Mouse (Mus musculus): ENCODE results near the gene Chst4. TPM values are rescaled to one million over a fixed set of nuclear protein-coding genes. Genes with fewer than 3 reads are reported as not detected.
"Not testable (repeated sequence)": the region's sequence is repeated elsewhere in the genome, so short reads cannot be mapped to it uniquely, and the experiment has no call there.

Chst4 gene
- under 1 TPM; 0.17 to 0.32 TPM for total RNA-seq (2021)

DNA sequence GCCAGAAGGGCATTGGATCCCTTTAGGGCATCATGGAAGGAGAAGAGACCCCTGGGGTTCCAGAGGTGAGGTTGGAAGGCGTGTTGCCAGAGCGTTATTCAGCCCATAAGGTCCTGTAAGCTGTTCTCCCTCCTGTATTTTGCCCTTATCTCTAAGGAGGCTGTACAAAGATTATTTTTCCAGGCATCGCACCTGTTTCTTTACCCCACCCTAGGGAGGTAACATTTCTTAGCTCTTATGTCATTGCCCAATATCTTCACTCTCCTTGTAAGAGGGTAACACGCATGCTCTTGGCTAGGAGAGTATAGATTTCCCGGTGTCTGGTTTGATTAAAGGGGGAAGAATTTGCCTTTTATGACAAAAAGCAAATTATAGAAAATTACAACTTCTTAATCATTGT, at the start of gene Chst4:
TSS of gene Chst4 (minus strand) at position 82 of the 400 bp plus-strand sequence.
- no peak for DNase-seq (ENCODE audit: low spot score in 2 of 2)
- intact Hi-C loops (cut with DNase I): no loop called here

DNA sequence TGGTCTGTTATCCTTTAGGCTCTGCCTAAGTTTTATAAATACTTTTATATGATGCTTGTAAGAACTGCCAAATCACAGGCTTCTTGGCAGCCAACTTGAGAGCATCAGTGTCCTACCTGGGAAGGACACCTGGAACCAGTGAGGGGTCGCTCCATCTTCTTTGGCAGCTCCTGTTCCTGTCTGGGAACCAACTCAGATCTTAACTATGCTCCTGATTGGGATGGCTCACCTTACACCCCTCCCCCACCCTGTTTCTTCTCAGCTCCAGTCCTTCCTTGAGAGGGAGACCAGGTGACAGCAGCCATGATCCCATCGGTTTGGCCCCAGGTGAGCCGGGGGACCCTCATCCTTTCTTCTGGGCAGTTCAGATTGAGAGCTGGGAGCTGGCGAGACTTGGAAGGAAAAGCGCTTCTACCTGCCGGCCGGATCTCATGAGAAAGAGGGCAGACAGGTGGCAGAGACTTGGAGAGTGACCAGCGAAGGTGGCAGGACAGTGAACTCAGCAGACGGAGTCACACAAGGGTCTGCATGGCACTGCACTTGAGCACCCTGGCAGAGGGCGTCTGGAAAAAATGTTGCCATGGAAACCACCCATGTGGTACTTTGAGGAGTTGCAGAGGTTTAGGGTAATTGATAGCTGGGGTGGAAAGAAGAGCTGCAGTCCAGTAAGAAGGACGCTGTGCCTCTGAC, 43.0 kb upstream of the Chst4 start:
- intact Hi-C loops (cut with DNase I): no loop called here

DNA sequence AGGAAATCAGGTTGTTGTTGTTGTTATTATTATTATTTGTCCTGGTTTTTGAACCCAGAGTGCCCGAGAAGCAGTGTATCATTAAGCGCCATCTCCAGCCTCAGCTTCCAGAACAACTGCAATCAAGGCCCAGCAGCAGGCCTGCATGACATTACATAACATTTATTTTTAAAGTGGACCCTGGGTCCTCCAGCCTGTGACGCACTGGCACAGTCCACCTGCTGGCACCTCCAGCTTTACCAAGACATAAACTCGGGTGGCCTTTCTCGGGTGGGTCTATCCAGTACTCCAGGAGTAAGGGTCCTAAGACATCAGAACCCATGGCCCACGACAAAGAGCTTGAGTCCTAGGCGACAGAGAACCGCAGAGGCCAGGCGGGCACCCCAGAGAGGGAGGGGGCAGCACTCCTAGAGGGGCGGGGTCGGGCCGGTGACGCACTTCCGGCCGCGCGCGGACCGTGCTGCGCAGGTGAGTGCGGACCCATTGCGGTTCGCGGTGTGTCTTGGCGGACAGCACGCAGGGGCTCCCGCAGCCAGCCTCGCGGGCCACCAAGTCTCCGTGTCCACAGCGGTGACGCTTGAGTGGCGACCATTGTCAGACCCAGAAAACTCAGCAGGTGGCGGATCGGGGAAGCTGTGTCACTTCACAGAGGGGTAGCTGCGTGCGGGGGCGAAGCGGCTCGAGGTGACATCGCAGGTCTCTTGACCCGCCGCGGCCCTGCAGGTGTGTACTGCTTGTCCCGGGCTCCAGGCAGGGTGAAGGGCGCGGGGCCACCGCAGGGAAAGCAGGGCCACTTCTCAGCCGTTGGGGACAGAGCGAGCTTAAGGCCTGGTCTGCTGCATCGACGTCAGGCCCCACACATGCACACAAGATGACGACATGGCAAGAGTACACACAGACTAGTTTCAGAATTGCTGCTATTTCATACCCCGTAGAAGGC, 40.0 kb upstream of the Chst4 start, which contains the start of gene Zfp612:
TSS of gene Zfp612 (plus strand) at position 465 of the 940 bp plus-strand sequence.
- intact Hi-C loops (cut with DNase I): no loop called here
- peak; percentile 74 to 84 for DNase-seq (ENCODE audit: low spot score in 2 of 2)

More for the DNA sequence above, 43.0 kb upstream of the Chst4 start:
- DNase-seq (ENCODE audit: low spot score in 2 of 2): no peak

DNA sequence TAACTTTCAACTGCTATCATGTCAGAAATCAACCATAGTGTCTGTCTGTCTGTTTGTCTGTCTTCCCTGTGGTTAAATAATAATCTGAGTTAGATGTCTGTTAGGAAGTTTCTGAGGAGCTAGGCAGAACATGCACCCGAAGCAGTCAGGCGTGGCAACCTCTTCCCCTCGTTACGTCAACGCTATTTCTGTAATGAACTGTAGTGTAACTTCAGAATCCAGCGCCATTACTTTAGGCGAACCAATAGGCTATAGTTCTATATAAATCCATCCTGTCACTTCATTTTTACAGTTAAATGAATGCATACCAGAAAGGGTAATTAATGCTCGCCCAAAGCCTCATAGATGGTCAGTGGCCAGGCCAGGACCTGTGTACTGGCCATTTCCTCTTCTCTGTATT, 35.0 kb upstream of the Chst4 start:
- intact Hi-C loops (cut with DNase I): loop anchor here (5.0 kb wide), 1 partner anchor 62 kb away; no protein-coding TSS in a partner anchor
- no peak for DNase-seq (ENCODE audit: low spot score in 2 of 2)

DNA sequence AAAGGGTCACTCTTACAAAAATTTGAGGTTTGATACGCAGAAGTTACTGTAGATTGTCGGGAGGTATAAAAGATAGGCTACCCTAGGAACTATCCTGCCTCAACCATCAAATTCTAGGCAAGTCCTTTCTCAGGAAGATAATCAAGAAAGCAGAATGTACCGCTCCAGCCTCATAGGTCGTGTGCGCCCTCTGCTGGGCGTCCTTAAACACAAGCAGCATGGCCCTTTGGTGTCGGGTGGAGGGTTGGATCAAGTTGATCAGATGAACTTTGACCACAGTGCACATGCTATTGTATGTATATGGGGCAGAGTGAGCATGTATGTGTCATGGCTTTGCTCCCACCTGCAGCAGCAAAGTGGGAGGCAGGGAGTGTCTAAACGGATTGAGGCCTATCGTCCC, 32.1 kb upstream of the Chst4 start:
- intact Hi-C loops (cut with DNase I): loop anchor here (1.0 to 5.0 kb wide), 2 partner anchors 59 to 101 kb away; no protein-coding TSS in a partner anchor
- peak; percentile 43 to 55 for DNase-seq (ENCODE audit: low spot score in 2 of 2)

DNA sequence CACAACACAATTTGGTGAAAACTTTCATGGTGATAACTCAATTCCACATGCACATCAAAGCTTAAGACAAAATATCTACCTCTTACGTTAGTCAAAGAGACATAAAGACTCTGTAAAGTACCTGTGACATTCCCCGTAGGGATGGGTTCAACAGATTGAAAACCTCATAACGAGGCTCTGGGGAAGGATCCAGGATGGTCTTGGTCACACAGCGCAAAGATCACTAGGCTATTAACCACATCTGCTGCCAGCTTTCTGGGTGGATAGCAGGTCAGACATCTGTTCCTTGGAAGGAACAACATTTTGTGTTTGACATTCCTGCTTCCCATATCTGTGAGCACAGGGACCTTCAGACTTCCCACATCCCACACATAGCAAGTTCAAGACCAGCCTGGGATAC, 30.2 kb upstream of the Chst4 start:
- intact Hi-C loops (cut with DNase I): loop anchor here (5.0 kb wide), 1 partner anchor 57 kb away; no protein-coding TSS in a partner anchor
- DNase-seq (ENCODE audit: low spot score in 2 of 2): no peak

DNA sequence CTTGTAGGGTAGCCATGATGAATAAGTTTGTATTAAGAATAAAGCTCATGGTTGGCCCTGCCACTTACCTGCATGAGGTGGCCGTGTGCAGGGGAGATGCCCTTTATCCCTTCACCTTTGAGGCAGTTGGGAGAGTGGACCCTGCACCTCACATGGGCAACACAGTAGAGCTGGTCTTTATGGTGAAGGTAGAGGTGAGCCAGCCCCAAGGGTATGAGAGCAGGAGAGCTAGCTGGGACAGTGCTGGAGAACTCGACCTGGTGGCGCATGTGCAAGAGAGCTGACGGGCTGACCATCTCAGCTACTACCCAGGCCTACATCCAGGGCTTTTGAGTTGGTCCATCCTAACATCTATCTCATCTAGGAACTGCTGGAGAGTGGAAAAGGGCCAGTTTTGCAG, 26.1 kb upstream of the Chst4 start:
- intact Hi-C loops (cut with DNase I): no loop called here
- DNase-seq (ENCODE audit: low spot score in 2 of 2): no peak

DNA sequence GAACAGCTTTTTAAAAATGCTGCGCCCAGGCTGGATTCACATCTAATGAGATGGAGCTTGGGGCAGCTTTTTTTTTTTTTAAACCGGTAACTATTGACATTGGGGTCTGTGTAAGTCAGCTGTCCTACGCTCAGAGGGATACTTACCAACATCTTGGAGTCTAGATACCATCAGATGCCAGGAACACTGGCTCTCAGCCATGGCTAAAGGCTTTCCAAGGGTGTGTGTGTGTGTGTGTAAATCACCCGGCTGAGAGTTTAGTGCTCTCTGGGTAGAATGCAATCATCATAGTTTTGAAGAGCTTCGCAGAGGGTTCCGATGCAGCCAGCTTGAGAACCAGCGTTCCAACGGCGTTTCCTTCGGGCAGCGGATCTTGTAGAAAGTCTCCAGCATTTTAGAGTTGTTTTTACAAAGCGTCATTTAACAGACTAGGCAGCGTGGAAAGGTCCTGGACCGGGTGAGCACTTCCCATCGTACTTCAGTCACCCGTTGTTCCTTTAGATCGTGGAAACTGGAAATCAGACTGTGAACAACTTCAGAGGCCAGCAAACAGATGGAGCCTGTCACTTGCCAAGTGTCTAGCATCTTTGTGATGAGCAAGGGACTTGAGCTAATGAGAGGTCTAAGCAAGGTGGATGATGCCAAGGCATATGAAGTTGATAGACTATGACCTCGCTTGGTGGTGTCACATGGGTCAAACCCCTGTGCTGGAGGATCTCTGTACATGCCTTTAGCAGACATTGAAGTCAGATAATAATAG, 25.2 kb upstream of the Chst4 start:
- no peak for DNase-seq (ENCODE audit: low spot score in 2 of 2)
- intact Hi-C loops (cut with DNase I): no loop called here

DNA sequence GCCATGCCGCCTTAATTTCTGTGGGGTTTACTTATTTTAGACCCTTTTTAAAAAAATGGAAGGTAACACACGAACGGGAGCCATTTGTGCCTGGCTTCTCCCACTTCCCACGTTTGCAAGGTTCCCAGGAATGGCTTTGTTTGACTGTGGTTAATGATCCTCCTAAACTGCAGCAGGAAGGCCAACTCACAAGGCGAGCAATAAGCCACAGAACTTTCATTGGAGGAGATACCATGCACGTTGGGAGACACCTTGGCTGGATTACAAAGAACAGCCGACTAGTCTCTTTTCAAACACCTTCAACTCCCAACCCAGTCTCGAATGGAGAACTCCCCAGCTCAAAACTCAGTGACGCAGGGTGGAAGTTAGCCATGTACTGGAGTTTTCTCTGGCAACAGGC, 24.6 kb upstream of the Chst4 start:
- DNase-seq (ENCODE audit: low spot score in 2 of 2): no peak
- intact Hi-C loops (cut with DNase I): no loop called here

DNA sequence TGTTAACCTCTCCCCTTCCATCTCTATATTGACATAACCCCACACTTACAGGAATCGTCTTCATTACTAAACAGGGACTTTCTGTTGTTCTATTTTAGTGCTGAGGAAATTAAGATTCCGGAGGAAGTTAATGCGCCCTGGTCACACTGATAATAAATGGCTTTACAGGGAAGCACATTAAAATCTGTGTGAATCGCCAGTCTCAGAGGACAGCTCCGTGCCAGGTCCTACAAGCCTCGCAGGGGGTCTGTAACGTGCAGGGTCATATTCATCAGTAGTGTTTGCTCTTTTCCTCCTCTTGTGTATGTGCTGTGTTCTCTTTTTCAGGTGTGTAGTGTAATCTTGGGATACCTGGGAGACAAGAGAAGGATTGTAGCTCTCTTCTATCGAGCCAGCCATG, 18.7 kb upstream of the Chst4 start:
- no peak for DNase-seq (ENCODE audit: low spot score in 2 of 2)
- intact Hi-C loops (cut with DNase I): no loop called here

DNA sequence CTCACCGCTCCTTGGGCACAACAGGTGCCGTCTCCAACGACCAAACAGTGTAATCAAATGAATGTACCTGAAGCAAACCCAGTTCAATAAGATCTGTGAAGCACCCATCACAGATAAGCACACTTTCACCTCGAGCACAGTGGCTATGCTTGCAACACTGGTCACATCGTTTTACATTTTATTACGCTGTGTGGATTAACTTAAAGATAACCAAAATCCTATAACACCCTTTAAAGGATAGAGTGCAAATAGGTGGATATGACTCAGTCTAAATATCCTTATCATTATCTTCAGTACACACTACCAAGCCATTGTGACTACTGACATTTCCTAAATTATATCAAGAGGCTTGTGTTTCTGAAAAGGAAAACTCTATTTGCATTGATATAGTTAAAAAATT, 11.7 kb upstream of the Chst4 start:
- DNase-seq (ENCODE audit: low spot score in 2 of 2): no peak
- intact Hi-C loops (cut with DNase I): no loop called here

DNA sequence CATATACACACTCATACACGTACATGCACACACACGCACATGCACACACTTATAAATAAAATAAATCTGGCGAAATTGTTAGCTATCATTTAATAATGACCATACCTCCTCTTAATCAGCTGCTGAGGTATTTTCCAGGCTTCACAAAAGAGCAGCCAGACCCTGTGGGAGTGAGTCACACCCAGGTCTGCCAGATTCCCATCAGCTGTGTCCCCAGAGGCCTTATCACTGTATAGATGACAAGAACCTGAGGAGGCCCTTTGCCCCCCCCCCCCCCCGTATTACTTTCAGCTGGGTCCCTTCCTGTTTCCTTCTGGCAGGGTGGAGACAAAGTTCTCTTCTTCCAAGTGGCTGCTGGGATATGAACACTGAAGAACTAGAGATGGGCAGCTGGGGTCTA, 969 bp upstream of the Chst4 start:
- DNase-seq (ENCODE audit: low spot score in 2 of 2): no peak
- intact Hi-C loops (cut with DNase I): no loop called here

DNA sequence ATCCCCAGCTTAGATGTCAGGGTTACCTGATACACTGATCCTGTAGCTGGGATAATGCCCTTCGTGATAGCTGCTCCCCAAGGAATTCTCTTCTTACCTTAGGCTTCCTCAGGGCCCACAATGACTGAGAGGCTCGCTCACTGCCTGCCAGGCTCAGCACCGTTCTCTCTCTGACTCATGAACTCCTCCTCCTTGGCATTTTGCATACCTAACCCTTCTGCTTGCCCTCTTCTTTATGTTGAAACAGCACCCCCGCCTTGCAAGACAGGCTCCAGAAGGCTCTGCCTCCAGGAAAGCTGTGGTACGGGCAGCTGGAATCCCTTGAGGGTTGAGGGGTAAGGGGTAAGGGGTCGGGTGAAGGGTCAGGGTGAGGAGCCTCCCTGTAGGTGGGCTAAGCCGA, 324 bp downstream of the Chst4 start:
- intact Hi-C loops (cut with DNase I): no loop called here
- DNase-seq (ENCODE audit: low spot score in 2 of 2): no peak

DNA sequence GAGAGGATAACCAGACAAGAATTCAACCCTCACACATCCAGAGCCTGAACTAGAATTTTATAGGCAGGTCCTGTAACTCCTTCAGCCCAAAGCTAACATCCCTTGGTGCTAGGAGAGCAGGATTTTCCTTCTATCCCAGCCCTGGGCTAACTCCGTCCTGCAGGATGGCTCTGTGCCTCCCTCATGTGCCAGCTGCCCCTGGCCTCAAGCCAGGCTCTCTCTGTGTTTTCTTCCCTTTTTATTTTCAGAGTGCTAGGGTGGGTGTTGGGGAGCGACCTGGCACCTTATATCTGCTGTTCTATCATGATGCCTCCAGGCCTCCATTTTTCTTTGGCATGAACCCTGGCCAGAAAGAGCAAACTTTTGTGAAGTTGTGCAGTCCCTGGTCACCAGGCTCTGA, 3.4 kb downstream of the Chst4 start:
- intact Hi-C loops (cut with DNase I): no loop called here
- peak in 1 of 2 experiments; percentile 9 for DNase-seq (ENCODE audit: low spot score in 2 of 2)

DNA sequence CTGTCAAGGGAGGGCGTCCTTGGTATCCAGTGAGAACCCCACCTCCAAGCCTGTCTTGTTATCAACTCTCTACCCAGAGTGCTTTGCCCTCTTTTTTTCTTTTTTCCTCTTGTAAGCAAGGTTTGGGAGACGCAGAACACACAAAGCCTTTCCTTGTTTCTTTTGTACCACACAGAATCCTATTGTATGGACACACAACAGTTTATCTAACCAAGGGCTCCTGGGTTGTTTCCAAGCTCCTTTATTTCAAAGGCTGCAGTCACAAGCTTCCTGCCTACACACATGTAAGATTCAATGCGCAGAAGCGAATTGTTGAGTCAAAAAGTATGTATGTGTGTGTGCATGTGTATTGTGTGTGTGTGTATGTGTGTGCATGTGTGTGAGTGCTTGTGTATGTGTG, 5.2 kb downstream of the Chst4 start:
- intact Hi-C loops (cut with DNase I): no loop called here
- DNase-seq (ENCODE audit: low spot score in 2 of 2): no peak

DNA sequence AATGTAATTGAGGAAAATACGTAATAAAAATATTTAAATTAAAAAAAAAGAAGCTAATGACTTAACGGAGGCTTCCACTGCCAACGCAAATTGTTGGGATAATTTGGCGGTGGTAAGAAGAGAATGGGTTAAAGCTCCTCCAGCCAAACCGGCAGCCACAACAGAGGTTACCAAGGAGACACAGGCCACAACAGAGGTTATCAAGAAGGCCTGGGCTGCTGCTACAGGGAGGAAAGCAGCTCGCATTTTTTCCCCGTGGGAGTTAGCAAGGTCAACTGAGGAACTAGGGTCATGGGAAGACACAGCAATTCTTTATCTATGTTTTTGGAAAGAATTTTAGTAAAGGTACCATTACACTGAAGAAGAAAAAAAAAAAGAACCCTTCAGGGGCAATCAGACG, 5.8 kb downstream of the Chst4 start:
- intact Hi-C loops (cut with DNase I); DNase-seq (ENCODE audit: low spot score in 2 of 2): not testable (repeated sequence)

DNA sequence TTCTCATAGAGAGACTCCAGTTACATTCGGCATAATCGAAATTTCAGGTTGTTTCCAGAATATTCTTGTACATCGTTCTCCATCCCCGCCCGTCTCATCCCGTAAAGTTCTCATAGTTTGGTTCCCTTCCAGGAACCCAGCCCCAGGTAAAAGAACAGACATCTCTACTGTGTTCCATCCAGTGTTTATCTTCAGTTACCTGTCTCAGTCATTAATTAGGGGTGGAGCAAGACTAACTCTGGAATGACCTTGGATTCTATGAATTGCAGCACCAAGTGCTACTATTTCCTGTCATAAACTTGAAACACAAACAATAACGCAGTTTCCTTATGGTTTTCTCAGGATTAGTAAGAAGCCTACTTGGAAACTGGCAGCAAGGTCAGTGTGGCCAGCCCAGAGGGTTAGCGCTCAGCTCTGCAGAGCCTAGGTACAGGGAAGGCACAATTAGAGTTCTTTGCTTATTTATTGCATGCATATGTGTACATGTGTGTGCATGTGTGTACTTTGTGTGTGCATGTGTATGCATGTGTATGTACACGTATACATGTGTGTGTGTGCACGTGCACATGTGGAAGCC, 16.7 kb downstream of the Chst4 start:
- intact Hi-C loops (cut with DNase I): no loop called here

DNA sequence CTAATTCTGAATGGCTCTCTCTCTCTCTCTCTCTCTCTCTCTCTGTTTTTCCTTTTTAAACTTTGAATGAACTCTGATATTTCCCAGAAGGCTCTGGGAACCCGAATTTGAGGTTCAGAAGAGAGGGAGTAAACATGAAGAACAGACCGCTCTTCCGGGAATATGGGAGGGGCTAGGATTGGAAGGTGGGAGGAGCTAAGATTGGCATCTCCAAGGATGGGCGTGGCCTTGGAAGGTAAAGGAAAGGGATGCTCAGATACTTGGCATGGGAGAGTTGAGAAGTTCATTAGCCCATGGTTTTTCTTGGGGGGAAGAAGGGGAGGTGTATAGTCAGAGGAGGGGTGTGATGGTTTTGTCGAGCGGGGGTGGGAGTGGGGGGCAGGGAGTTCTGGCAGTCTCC, 17.5 kb downstream of the Chst4 start:
- intact Hi-C loops (cut with DNase I): no loop called here
- DNase-seq (ENCODE audit: low spot score in 2 of 2): no peak

More for the DNA sequence above, 16.7 kb downstream of the Chst4 start:
- DNase-seq (ENCODE audit: low spot score in 2 of 2): no peak

DNA sequence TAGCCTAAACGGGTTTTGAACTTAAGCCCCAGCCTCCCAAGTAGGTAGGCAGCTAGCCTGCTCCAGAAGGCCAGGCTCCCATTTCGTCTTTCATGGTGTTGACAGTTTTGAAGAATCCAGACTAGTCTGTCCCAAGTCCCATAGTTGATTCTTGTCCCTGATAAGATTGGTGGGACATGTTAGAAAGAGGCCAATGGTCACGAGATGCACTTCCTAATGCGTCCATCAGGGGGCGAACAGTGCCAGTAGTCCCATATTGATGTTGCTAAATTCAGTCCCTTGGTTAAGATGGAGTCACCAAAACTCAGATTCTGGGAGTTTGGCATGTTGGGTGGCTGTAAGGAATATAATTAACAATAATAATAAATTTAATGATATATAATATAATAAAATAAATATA, 28.7 kb downstream of the Chst4 start:
- intact Hi-C loops (cut with DNase I): loop anchor here (5.0 kb wide), 1 partner anchor 61 kb away; no protein-coding TSS in a partner anchor
- DNase-seq (ENCODE audit: low spot score in 2 of 2): no peak
